Mouse (Mus musculus) CH12.LX (cell line): Measurements from ENCODE around the gene Polr3gl. TPM values are rescaled to one million over a fixed set of nuclear protein-coding genes. Genes with fewer than 3 reads are reported as not detected.

Source experiments
- DNase-seq: peaks from one replicate; pipeline ENCODE4 v3.0.0-alpha.2; 2013; ENCODE audit errors: extremely low read depth
- H3K27ac ChIP-seq: 2 replicates; pipeline ENCODE4 v1.5.1; 2012; ENCODE audit warnings: low read depth, mild to moderate bottlenecking, control low read depth, moderate library complexity; ENCODE audit not compliant: insufficient read depth
- H3K27me3 ChIP-seq: replicated peaks from 2 replicates; pipeline ENCODE3; 2012; ENCODE audit warnings: inconsistent platforms
- H3K36me3 ChIP-seq, 2 experiments: replicated peaks in 1 of 2; 2 replicates each; pipeline versions ENCODE3 to v1.6.1; 2012; ENCODE audit warnings: inconsistent platforms in 1 of 2, low read length in 1 of 2, mild to moderate bottlenecking in 1 of 2, mixed read lengths in 1 of 2, moderate library complexity in 1 of 2; ENCODE audit not compliant: control insufficient read depth in 1 of 2, insufficient read depth in 1 of 2
- H3K4me1 ChIP-seq, 2 experiments: 2 replicates each; pipeline ENCODE4 v1.6.1; 2012; ENCODE audit warnings: inconsistent platforms in 1 of 2, moderate library complexity in 1 of 2; ENCODE audit not compliant: insufficient read depth in 2 of 2, control insufficient read depth in 1 of 2
- H3K4me2 ChIP-seq: 2 replicates; pipeline ENCODE4 v1.6.1; 2012; ENCODE audit warnings: low read depth, mild to moderate bottlenecking, control low read depth; ENCODE audit not compliant: poor library complexity, insufficient read depth, severe bottlenecking
- H3K4me3 ChIP-seq, 3 experiments: fragments of 150-350 bp in 1 of 3; sonication (generic) in 1 of 3; replicated peaks in 1 of 3; 2 replicates each; pipeline versions ENCODE3 to v1.5.1; 2011 to 2012; ENCODE audit warnings: low read depth in 2 of 3, low read length in 2 of 3, mild to moderate bottlenecking in 2 of 3, moderate library complexity in 2 of 3, control low read depth in 1 of 3, improper control_type of control experiment in 1 of 3, inconsistent platforms in 1 of 3, mixed read lengths in 1 of 3; ENCODE audit not compliant: poor library complexity in 1 of 3
- H3K79me2 ChIP-seq: replicated peaks from 2 replicates; pipeline ENCODE4 v1.6.1; 2012; ENCODE audit warnings: mild to moderate bottlenecking, moderate library complexity; ENCODE audit not compliant: control insufficient read depth, poor library complexity, insufficient read depth, severe bottlenecking; ENCODE audit errors: extremely low read depth
- H3K9ac ChIP-seq: 2 replicates; pipeline ENCODE4 v1.6.1; 2012; ENCODE audit warnings: low read depth, mild to moderate bottlenecking, control low read depth, moderate library complexity; ENCODE audit not compliant: insufficient read depth
- H3K9me3 ChIP-seq: replicated peaks from 2 replicates; pipeline ENCODE3; 2012; ENCODE audit warnings: low read length, inconsistent platforms, mixed read lengths
- BHLHE40 ChIP-seq: IDR thresholded peaks from 2 replicates; pipeline ENCODE4 v1.6.1; 2011; ENCODE audit warnings: mild to moderate bottlenecking, low read depth, low read length, improper control_type of control experiment
- CHD1 ChIP-seq: IDR thresholded peaks from 2 replicates; pipeline ENCODE4 v1.6.1; 2012; ENCODE audit warnings: low read depth, low read length, improper control_type of control experiment, inconsistent platforms
- ELF1 ChIP-seq: IDR thresholded peaks from 2 replicates; pipeline ENCODE4 v1.6.1; 2014; ENCODE audit warnings: low read depth, mild to moderate bottlenecking, inconsistent platforms, low read length, improper control_type of control experiment
- ETS1 ChIP-seq: conservative IDR thresholded peaks from 2 replicates; pipeline ENCODE4 v1.6.1; 2012; ENCODE audit warnings: low read depth, mild to moderate bottlenecking, inconsistent platforms, low read length, improper control_type of control experiment, moderate library complexity
- GABPA ChIP-seq: IDR thresholded peaks from 2 replicates; pipeline ENCODE4 v1.6.1; 2012; ENCODE audit warnings: low read depth, low read length, improper control_type of control experiment, inconsistent platforms; ENCODE audit not compliant: insufficient replicate concordance
- IRF4 ChIP-seq: IDR thresholded peaks from 2 replicates; pipeline ENCODE4 v1.6.1; 2014; ENCODE audit warnings: low read depth, mild to moderate bottlenecking, inconsistent platforms, low read length, improper control_type of control experiment
- JUN ChIP-seq: IDR thresholded peaks from 2 replicates; pipeline ENCODE4 v1.6.1; 2011; ENCODE audit warnings: low read depth, mild to moderate bottlenecking, low read length, improper control_type of control experiment, moderate library complexity; ENCODE audit not compliant: insufficient read depth
- KAT2A ChIP-seq: IDR thresholded peaks from 2 replicates; pipeline ENCODE4 v1.6.1; 2012; ENCODE audit warnings: low read length, improper control_type of control experiment, inconsistent platforms; ENCODE audit not compliant: insufficient replicate concordance
- MAX ChIP-seq: IDR thresholded peaks from 2 replicates; pipeline ENCODE4 v1.6.1; 2011; ENCODE audit warnings: low read length, improper control_type of control experiment
- MXI1 ChIP-seq: IDR thresholded peaks from 2 replicates; pipeline ENCODE4 v1.6.1; 2011; ENCODE audit warnings: mild to moderate bottlenecking, low read depth, low read length, improper control_type of control experiment
- NELFE ChIP-seq: IDR thresholded peaks from 2 replicates; pipeline ENCODE4 v1.6.1; 2011; ENCODE audit warnings: low read depth, low read length, improper control_type of control experiment
- NRF1 ChIP-seq: IDR thresholded peaks from 2 replicates; pipeline ENCODE4 v1.6.1; 2014; ENCODE audit warnings: low read depth, mild to moderate bottlenecking, inconsistent platforms, low read length, improper control_type of control experiment, moderate library complexity
- PAX5 ChIP-seq: IDR thresholded peaks from 2 replicates; pipeline ENCODE4 v1.6.1; 2012; ENCODE audit warnings: low read length, inconsistent platforms, mixed read lengths
- POLR2A ChIP-seq: IDR thresholded peaks from 2 replicates; pipeline ENCODE4 v1.6.1; 2011; ENCODE audit warnings: low read depth, mild to moderate bottlenecking, improper control_type of control experiment, low read length
- POLR2AphosphoS2 ChIP-seq: IDR thresholded peaks from 2 replicates; pipeline ENCODE4 v1.6.1; 2011; ENCODE audit warnings: low read depth, low read length, improper control_type of control experiment
- RAD21 ChIP-seq: IDR thresholded peaks from 2 replicates; pipeline ENCODE4 v1.6.1; 2011; ENCODE audit warnings: low read depth, mild to moderate bottlenecking, low read length, improper control_type of control experiment, moderate library complexity
- RCOR1 ChIP-seq: conservative IDR thresholded peaks from 2 replicates; pipeline ENCODE4 v1.6.1; 2012; ENCODE audit warnings: low read depth, mild to moderate bottlenecking, inconsistent platforms, low read length, improper control_type of control experiment
- SIN3A ChIP-seq: IDR thresholded peaks from 2 replicates; pipeline ENCODE4 v1.6.1; 2012; ENCODE audit warnings: low read length, improper control_type of control experiment, inconsistent platforms
- TBP ChIP-seq: conservative IDR thresholded peaks from 2 replicates; pipeline ENCODE4 v1.6.1; 2011; ENCODE audit warnings: low read depth, low read length, improper control_type of control experiment
- TCF12 ChIP-seq: IDR thresholded peaks from 2 replicates; pipeline ENCODE4 v1.6.1; 2014; ENCODE audit warnings: low read depth, mild to moderate bottlenecking, inconsistent platforms, low read length, improper control_type of control experiment
- UBTF ChIP-seq: IDR thresholded peaks from 2 replicates; pipeline ENCODE4 v1.6.1; 2012; ENCODE audit warnings: low read depth, mild to moderate bottlenecking, inconsistent platforms, low read length, improper control_type of control experiment, moderate library complexity
- USF1 ChIP-seq: IDR thresholded peaks from 2 replicates; pipeline ENCODE4 v1.6.1; 2014; ENCODE audit warnings: low read depth, mild to moderate bottlenecking, inconsistent platforms, low read length, improper control_type of control experiment
- USF2 ChIP-seq: conservative IDR thresholded peaks from 2 replicates; pipeline ENCODE4 v1.6.1; 2011; ENCODE audit warnings: low read depth, low read length, improper control_type of control experiment
- ZC3H11A ChIP-seq: IDR thresholded peaks from 2 replicates; pipeline ENCODE4 v1.6.1; 2012; ENCODE audit warnings: low read depth, mild to moderate bottlenecking, inconsistent platforms, low read length, improper control_type of control experiment
- ZKSCAN1 ChIP-seq: IDR thresholded peaks from 2 replicates; pipeline ENCODE4 v1.6.1; 2012; ENCODE audit warnings: low read depth, inconsistent platforms, low read length, improper control_type of control experiment, borderline replicate concordance
- ZMIZ1 ChIP-seq: IDR thresholded peaks from 2 replicates; pipeline ENCODE4 v1.6.1; 2012; ENCODE audit warnings: low read depth, mild to moderate bottlenecking, inconsistent platforms, low read length, improper control_type of control experiment
- dilution Hi-C: fragments of 300-500 bp; cut with MboI; formaldehyde crosslinking; loops from 2 replicates; pipeline ENCODE4 v1.14.3; 2020; ENCODE audit warnings: low sequenced_read_pairs; ENCODE audit not compliant: extremely low pct_unique_long_range_greater_than_20kb, extremely low pct_ligation_motif_present
- in situ Hi-C: fragments of 300-500 bp; cut with MboI; formaldehyde crosslinking; loops from 3 replicates; pipeline ENCODE4 v1.14.3; 2019; ENCODE audit warnings: low sequenced_read_pairs, low pct_ligation_motif_present, low pct_unique_long_range_greater_than_20kb, mixed read lengths
- polyA plus RNA-seq: library from polyadenylated mRNA; unstranded; fragments of >175 nt; gene quantifications from 2 replicates; pipeline ENCODE4 v1.2.1, GENCODE M21; 2012; ENCODE audit warnings: low read depth; ENCODE audit not compliant: insufficient read length
- total RNA-seq, 2 experiments: library from RNA; depleted of rRNA; stranded (reverse); fragments of 300-350 nt in 1 of 2; fragments of >200 nt in 1 of 2; gene quantifications; 2 replicates each; pipeline ENCODE4 v1.2.3; 2012 to 2014

The Polr3gl gene
- total and polyA plus RNA-seq, 3 experiments = 13.7 to 18.8 (median 15.7) TPM

- Histone ChIP-seq H3K27me3 (no peaks in the 10 kb centered on the region), H3K4me3 (peak within 1 kb of the TSS; percentile 60 to 61 (median 61)), H3K9me3 (peaks cover 14% of the 10 kb centered on the region), H3K9ac (peak within 1 kb of the TSS; percentile 71), H3K4me1 (peaks cover 4 to 20% of the 10 kb centered on the region in 2 experiments; a peak in 2 of 4 replicates), H3K4me2 (peak within 1 kb of the TSS; percentile 83), H3K36me3 (peaks cover 0 to 19% of the 10 kb centered on the region in 2 experiments), H3K79me2 (no peaks in the 10 kb centered on the region), H3K27ac (no peak within 1 kb of the TSS)
- in situ Hi-C loops = no loop called here
- DNase-seq = peak; percentile 93
- no peak for TF ChIP-seq USF1
- no peak for TF ChIP-seq TBP
- TF ChIP-seq MXI1 = peak; percentile 1; the same call in 1 of the 2 replicates
- TF ChIP-seq ZMIZ1 = peak; percentile 58; the same call in 1 of the 2 replicates
- TF ChIP-seq NELFE = no peak; the same call in 1 of the 2 replicates
- TF ChIP-seq ETS1 = no peak
- TF ChIP-seq JUN = no peak
- no peak for TF ChIP-seq RCOR1
- no peak; the same call in 1 of the 2 replicates for TF ChIP-seq SIN3A
- TF ChIP-seq GABPA = no peak
- TF ChIP-seq POLR2A = peak; percentile 63
- no peak for TF ChIP-seq CHD1
- TF ChIP-seq BHLHE40 = no peak
- TF ChIP-seq RAD21 = no peak
- TF ChIP-seq ZC3H11A = no peak
- TF ChIP-seq PAX5 = no peak
- no peak for TF ChIP-seq USF2
- no peak for TF ChIP-seq KAT2A
- TF ChIP-seq ELF1 = peak; percentile 64
- TF ChIP-seq POLR2AphosphoS2 = no peak
- TF ChIP-seq MAX = no peak
- 0 out of 2 replicates have a peak, but pooled peaks have one; percentile 64 for TF ChIP-seq UBTF
- TF ChIP-seq ZKSCAN1 = no peak
- TF ChIP-seq NRF1 = no peak
- 0 out of 2 replicates have a peak, but pooled peaks have one; percentile 18 for TF ChIP-seq TCF12
- TF ChIP-seq IRF4 = peak; percentile 11; the same call in 1 of the 2 replicates
- dilution Hi-C loops = no loop called here
Observed at GRCm38 (mm10) chr3:96600639-96601250, 6.8 kb upstream of the Polr3gl start, which contains the start of gene Lix1l. Gene Lix1l, plus strand, starts transcription at chr3:96601149.
